Mouse (Mus musculus): ENCODE measurements around the gene Aqp8. TPM values are rescaled to one million over a fixed set of nuclear protein-coding genes. Genes with fewer than 3 reads are reported as not detected.

Aqp8 gene
- 0.06 and 0.08 TPM in 2 replicates for polyA plus RNA-seq (2012; rRNA removed)

DNA sequence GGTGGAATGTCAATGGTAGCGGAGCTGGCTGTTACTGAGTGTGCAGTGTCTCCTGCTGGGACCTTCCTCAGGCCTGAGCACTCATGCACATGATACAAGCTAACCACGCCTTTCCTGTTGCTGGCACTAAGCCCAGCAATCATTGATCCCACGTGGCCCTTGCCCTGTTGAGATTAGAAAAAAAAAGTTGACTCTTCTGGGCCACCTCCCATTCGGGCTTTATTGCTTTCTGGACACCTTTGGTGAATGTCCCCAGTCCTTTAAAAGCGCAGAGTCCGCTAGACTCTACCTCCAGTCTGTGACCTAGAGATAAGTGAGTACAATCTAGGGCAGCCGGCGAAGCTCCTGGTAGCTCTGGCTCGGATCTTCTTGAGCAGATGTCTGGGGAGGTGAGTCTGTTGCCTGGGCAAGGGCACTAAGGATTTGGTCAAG is at the start of gene Aqp8:
Aqp8 (plus strand) TSS at position 222 of the 432 bp plus-strand sequence.

DNA sequence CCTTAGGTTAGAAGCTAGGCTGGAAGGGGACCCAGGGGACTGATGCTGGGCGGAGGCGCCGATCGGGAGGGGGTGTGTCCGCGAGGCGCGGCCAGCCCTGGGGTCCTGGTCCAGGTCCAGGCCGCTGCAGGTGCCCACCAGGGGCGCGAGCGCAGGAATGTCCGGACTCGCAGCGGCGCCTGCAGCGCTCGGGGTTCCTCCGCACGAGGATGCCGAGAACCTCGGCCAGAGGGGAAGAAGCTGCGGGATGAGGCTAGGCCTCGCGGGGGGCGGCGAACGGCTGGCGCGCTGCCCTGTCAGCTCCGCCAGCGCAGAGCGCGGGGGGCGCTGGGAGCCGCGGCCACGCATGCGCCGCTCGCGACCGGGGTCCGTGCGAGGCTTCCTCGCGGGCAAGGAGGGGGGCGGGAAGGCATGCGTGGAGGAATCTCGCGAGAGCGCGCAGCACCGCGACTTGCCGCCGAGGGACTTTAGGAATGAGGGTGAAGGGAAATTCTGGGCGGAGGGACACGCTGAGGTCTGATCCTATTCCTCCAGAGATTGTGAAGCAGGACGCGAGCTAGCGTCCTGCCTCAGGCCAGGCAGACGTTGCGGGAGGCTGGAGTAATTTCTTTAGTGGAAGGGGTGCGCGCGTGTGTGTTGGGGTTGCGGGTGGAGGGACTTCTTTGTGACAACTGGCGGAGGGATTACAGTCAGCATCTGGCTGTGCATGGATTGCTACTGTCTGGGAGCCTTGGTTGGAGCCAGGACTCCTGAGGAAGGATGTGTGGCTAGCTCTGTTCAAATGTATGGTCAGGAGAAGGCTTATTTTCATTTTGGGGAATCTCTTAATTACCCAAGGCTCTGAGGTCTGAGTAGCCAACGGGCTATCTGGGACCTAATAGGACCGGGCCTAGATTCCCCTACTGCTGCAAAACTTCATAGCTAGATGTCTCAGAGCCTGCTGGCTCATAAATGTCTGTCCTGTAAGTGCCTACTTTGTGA is 38.4 kb downstream of the Aqp8 start, which contains the start of gene Zkscan2:
Zkscan2 (minus strand) TSS at position 211 of the 981 bp plus-strand sequence.

Other genes starting within 250 kb of the Aqp8 start
- gene Slc5a11, start 247.5 kb upstream of the Aqp8 start, polyA plus RNA-seq (2012; rRNA removed): 0.16 and 0.68 TPM in 2 replicates
- gene Lcmt1, start 92.5 kb upstream of the Aqp8 start, polyA plus RNA-seq (2012; rRNA removed): 5.6 and 5.8 TPM in 2 replicates
- 9.8 and 10.1 TPM in 2 replicates for gene Arhgap17, start 92.4 kb upstream of the Aqp8 start, polyA plus RNA-seq (2012; rRNA removed)
- 0.01 TPM in 1 of 2 replicates, not detected in the other for gene Zkscan2, start 38.2 kb downstream of the Aqp8 start, polyA plus RNA-seq (2012; rRNA removed)

Data from stomach, adult 2 months (tissue).